Mouse (Mus musculus) liver, adult 2 months (tissue): ENCODE results near the gene Ticam1.

Experiments used
- CTCF ChIP-seq: fragments of 200-500 bp; IDR thresholded peaks from 2 replicates; pipeline ENCODE4 v1.5.1; 2011; ENCODE audit warnings: low read depth, low read length, control low read depth
- POLR2A ChIP-seq: fragments of 200-500 bp; IDR thresholded peaks from 2 replicates; pipeline ENCODE4 v1.6.1; 2011; ENCODE audit warnings: low read length, control low read depth; ENCODE audit not compliant: insufficient read depth; ENCODE audit errors: extremely low read depth

- TF ChIP-seq POLR2A (peak; percentile 83; the same call in 1 of the 2 replicates), CTCF (no peak)
Measured at GRCm38 (mm10) chr17:56290388-56291170, 14.0 kb upstream of the Ticam1 start.
